Mouse (Mus musculus): ENCODE measurements at regions not wholly inside any gene's neighbourhood (a gene's known extent, or its start where the extent isn't known, plus 50 kb on each side); places are given as distances from the start of the nearest gene placed in this dataset.

GRCm38 (mm10) chr8:42144685-42145084 lies 727.8 kb upstream of the Frg1 start:
- no peak for DNase-seq (ENCODE audit: low spot score in 2 of 2)

- no peak for DNase-seq (ENCODE audit: low spot score in 2 of 2)
Measured at GRCm38 (mm10) chr8:42144220-42144619, 727.3 kb upstream of the Frg1 start.

- no peak for DNase-seq (ENCODE audit: low spot score in 2 of 2)
Measured at GRCm38 (mm10) chr8:42107582-42107981, 690.7 kb upstream of the Frg1 start.

- DNase-seq (ENCODE audit: low spot score in 2 of 2) = no peak
Measured at GRCm38 (mm10) chr8:42069314-42069713, 652.4 kb upstream of the Frg1 start.

DNA sequence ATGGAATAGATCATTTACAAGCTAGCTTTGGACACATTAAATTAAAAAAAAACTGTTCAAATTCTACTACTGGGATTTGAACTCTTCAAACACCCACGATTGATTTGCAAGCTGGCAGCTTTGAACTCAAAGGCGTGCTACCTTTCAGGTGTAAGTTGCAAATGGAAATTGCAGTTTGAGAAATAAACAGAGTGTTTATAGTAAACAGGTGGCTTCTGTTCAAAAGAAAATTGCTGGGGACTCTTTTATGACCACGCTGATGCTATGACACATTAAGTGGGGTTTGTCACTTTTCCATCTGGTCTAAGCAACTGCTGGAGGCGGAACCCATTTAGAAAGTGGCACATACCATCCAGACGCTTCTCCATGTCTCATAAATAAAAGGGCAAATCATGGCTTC lies 626.7 kb upstream of the Frg1 start:
- DNase-seq (ENCODE audit: low spot score in 2 of 2) = no peak

DNA sequence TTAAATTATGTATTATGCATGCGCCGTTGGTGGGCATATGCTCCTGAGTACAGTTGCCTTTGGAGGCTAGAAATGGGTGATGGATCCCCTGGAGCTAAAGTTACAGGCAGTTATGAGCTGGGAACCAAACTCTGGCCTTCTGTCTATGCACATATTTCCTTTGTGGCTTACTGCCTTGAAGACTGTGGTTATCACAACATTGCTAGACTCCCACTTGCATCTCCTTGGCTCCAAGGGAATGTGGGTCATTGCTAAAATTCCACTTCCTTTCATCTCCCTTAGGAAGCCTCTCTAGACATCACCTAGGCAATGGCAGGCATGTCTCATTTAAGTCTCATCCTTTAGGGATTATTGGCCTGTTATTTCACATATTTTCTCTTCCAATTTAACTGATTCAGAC lies 622.4 kb upstream of the Frg1 start:
- DNase-seq (ENCODE audit: low spot score in 2 of 2) = no peak

DNA sequence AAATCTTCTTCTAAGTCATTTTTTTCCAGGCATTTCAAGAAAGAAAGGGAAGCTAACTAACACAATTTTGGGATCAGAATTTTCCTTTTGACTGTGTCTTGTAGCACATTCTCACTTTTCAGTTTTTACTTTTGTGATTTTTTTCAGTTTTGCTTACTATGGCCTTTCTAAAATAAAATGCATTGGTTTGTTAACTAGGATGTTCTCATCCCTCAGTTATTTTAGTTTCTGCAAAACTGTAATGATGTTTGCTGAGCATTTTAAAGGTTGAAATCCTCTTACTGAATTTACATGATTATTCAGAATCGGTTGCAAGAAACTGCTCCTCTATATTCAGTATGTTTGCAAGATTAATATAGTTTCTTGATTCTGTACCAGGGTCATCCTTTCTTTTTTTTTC lies 610.1 kb upstream of the Frg1 start:
- DNase-seq (ENCODE audit: low spot score in 2 of 2) = no peak

DNA sequence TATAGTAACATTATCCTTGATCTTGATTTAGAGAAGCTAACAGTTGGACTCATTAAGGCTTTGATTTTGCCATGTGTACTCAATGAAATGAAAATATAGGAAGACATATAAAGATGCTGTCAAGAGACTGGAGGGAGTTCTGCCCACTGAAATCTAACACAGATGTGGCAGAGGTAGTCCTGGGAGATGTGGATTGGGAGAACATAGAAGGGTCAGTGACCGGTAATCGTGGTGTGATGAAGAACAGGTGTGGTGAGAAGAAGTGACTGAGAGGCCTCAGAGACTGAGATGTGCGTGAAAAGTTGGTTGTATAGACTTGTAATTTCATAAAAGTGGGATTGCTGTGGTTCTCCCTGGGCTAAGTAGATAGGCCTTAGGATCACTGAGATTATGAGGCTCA lies 600.9 kb upstream of the Frg1 start:
- DNase-seq (ENCODE audit: low spot score in 2 of 2) = no peak

- DNase-seq (ENCODE audit: low spot score in 2 of 2) = no peak
Measured at GRCm38 (mm10) chr8:42003170-42003569, 586.3 kb upstream of the Frg1 start.

GRCm38 (mm10) chr8:41989040-41989501 lies 572.2 kb upstream of the Frg1 start:
- DNase-seq (ENCODE audit: low spot score in 2 of 2) = no peak

- no peak for DNase-seq (ENCODE audit: low spot score in 2 of 2)
Measured at GRCm38 (mm10) chr8:41988216-41988615, 571.3 kb upstream of the Frg1 start.

- DNase-seq (ENCODE audit: low spot score in 2 of 2) = no peak
Measured at GRCm38 (mm10) chr8:41987417-41987816, 570.5 kb upstream of the Frg1 start.

DNA sequence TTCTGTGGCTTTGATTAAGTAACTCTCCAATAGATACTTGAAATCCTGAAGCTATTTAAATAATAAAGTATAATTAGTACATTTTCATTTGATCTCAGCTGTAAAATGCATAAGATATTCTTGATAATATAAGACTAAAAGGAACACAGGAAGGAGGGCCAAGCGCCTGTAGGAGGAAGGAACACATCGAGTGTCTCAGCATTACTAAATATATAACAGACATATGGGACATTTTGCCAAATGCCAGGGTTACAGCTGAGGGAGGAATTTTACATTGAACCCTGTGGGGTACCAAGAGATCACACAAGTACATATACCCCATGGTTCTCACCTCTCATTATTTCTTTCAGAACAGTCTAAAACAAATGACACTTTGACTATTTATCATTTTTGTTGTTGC lies 555.5 kb upstream of the Frg1 start:
- no peak for DNase-seq (ENCODE audit: low spot score in 2 of 2)

GRCm38 (mm10) chr8:41970536-41970935 lies 553.7 kb upstream of the Frg1 start:
- DNase-seq (ENCODE audit: low spot score in 2 of 2) = no peak

- DNase-seq (ENCODE audit: low spot score in 2 of 2) = no peak
Measured at GRCm38 (mm10) chr8:41969408-41969807, 552.5 kb upstream of the Frg1 start.

DNA sequence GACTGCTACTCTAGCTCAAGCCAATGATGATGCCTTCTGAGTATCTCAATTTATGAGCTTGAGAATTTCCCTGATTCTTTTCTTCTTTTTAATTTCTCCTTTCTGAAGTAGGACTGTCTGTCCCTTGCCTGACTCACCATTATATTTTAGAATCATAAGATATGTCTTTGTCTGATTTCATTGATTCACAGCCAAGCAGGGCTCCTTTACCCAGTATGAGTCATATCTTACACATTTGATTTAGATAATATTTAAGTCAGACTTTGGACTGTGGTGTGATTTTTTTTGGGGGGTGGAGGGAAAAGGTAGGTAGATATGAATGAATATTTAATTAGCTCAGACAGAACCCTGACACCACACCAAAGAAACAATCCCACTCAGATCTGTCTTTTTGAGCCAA lies 547.2 kb upstream of the Frg1 start:
- DNase-seq (ENCODE audit: low spot score in 2 of 2) = no peak

- DNase-seq (ENCODE audit: low spot score in 2 of 2) = no peak
Measured at GRCm38 (mm10) chr8:41956878-41957277, 540.0 kb upstream of the Frg1 start.

- no peak for DNase-seq (ENCODE audit: low spot score in 2 of 2)
Measured at GRCm38 (mm10) chr8:41950736-41951135, 533.9 kb upstream of the Frg1 start.

GRCm38 (mm10) chr8:41939298-41939697 lies 522.4 kb upstream of the Frg1 start:
- DNase-seq (ENCODE audit: low spot score in 2 of 2) = no peak

DNA sequence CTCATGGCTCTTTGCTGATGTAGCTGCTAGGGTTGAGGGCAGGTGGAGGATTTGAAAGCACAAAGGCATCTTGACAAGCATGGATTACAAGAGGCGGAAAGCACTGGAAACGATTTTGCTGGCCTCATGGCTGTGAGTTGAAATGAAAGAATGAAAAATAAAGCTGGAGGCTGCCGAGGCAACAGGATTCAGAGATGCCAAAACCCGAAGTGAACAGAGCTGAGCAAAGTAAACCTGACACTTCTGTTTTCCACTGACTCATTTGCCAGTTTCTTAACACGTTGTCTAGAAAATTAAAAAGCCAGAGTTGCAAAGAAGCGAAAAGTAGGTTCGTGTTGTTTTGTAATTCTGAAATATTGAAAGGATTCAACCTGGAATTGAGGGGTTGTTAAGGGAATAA lies 504.2 kb upstream of the Frg1 start:
- DNase-seq (ENCODE audit: low spot score in 2 of 2) = no peak

DNA sequence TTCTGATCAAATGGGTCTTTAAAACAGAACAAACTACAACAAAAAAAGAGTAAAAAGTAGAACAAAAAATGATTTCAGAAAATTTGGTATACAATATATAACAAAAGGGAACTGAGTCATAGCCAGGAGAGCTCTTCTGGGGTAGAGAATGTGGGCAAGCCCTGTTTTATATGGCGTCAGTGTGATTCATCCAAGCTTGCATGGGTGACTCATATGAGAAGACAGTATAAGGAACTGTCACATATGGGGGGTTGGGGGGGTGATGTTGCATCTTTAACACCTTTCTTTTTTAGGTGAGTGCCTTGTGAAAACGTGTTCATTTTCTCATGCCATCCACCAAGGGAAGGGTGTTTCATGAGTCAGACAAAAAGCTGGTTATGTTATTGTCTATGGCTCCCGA lies 503.7 kb upstream of the Frg1 start:
- DNase-seq (ENCODE audit: low spot score in 2 of 2) = no peak

GRCm38 (mm10) chr8:41878029-41878748 lies 461.3 kb upstream of the Frg1 start:
- DNase-seq (ENCODE audit: low spot score in 2 of 2) = no peak

DNA sequence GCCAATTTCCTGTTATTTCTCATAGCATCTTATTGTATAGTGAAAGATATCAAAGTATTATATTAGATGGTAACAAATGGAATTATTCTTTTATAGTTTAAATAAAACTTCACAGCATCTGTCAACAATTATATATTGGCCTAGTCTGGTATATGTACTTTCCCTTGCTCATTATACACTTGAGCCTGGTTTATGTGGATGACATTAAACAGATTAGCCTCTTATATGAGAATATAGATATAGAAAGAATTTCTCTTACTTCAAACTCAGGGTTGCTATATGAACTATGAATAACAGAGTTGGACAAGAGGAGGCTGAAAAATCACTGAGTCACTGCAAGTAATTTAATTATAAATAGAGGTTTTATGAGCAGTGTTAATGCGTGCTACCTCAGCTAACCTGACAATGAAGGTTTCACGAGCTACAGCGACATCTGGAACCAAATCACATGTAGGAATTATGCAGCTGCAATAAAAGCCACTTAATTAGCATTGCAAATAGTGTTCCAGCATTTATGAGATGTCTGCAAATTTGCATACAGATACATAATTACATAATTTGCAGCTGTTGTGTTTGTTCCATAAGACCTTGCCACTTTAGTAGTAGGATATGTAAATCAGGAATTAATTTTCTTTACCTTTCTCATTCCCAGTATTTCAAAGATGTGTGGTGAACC lies 452.9 kb upstream of the Frg1 start:
- DNase-seq (ENCODE audit: low spot score in 2 of 2) = no peak

GRCm38 (mm10) chr8:41860918-41861317 lies 444.0 kb upstream of the Frg1 start:
- no peak for DNase-seq (ENCODE audit: low spot score in 2 of 2)
